In the genomic region with DNA sequence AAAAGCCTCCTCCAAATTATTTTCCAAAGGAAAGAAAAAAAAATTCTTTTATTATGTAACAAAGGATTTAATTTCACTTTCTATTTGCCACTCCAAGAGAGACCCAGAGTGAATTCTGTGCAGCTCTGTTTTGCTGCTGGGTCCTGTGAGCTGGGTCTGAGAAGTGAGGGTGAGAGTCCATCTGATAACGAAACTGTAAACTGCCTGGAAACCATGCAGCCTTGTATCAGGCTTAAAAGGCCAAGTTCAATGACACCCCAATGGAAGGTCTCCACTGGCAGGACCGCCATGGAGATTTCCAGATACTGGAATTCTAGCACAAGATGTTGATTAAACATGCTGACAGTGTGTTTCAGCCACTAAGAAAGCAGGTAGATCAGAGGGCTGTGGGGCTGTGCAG, we compare ENCODE assay signal across 17 mouse cellular contexts. TPM values are rescaled to one million over a fixed set of nuclear protein-coding genes. Genes with fewer than 3 reads are reported as not detected.
DNase-seq lines count a peak whose midpoint lies in the region; ATAC-seq and TF ChIP-seq lines count a peak whose summit lies in the region.
"Had no signal": no experiment of that assay in that cellular context is flagged by ENCODE, and none has a peak within 500 bp of the region (broad histone marks: within the 10 kb centered on the region; RNA-seq: fewer than 3 reads in every experiment).

No protein-coding gene starts in this region.

- no peak for TF ChIP-seq EP300 in liver, postnatal 0 days (IDR thresholded peaks at IDR 0.05; ENCODE audit: low read depth)

- H3K4me1 ChIP-seq in heart, embryonic 10.5 days = peaks cover 30% of the 10 kb centered on the region
- H3K4me1 ChIP-seq in liver, embryonic 13.5 days (replicated peaks) = 0 out of 2 replicates have a peak, but pooled peaks cover 8% of the 10 kb centered on the region
- H3K4me1 ChIP-seq in liver, postnatal 0 days (ENCODE audit: insufficient read depth) = peaks cover 9% of the 10 kb centered on the region
- peaks cover 39% of the 10 kb centered on the region for H3K4me1 ChIP-seq in forebrain, embryonic 15.5 days
- peaks cover 5% of the 10 kb centered on the region; the same call in 1 of the 2 replicates for H3K4me1 ChIP-seq in intestine, postnatal 0 days (replicated peaks; ENCODE audit: control insufficient read depth, insufficient read depth, low read length)
- H3K4me1 ChIP-seq: kidney, embryonic 15.5 days; limb, embryonic 12.5 days had no signal

- no peak overlapping the region for H3K27ac ChIP-seq in heart, embryonic 10.5 days
- H3K27ac ChIP-seq in liver, embryonic 13.5 days = no peak overlapping the region
- H3K27ac ChIP-seq in liver, postnatal 0 days (ENCODE audit: low read depth) = no peak overlapping the region
- peak overlapping the region; percentile 70 for H3K27ac ChIP-seq in forebrain, embryonic 15.5 days (replicated peaks)
- H3K27ac ChIP-seq in intestine, postnatal 0 days (ENCODE audit: low read depth, low read length) = no peak overlapping the region
- H3K27ac ChIP-seq: kidney, embryonic 15.5 days; limb, embryonic 12.5 days had no signal

- peak; percentile 89 for DNase-seq in heart, adult 11 months
- no peak for DNase-seq in heart, embryonic 10.5 days (ENCODE audit: low spot score)
- DNase-seq in liver, embryonic 13.5 days = no peak
- no peak for DNase-seq in liver, postnatal 0 days
- DNase-seq in layer of hippocampus, postnatal 10 days (ENCODE audit: low spot score in 2 of 2) = no peak
- no peak for DNase-seq in Muller cell, postnatal 12 days (ENCODE audit: inconsistent ontology term)
- DNase-seq: cerebellum, adult 2 months; lung, adult 2 months had no signal

- WGBS in heart, embryonic 10.5 days = 83% methylated on average over 2 of the region's 2 CpGs
- 55% methylated on average over 2 of the region's 2 CpGs for WGBS in liver, embryonic 13.5 days (ENCODE audit: insufficient replicate concordance)
- 56% methylated on average over 2 of the region's 2 CpGs for WGBS in liver, postnatal 0 days (ENCODE audit: insufficient replicate concordance)
- 59% methylated on average over 2 of the region's 2 CpGs for WGBS in forebrain, embryonic 15.5 days
- WGBS in intestine, postnatal 0 days = 47% methylated on average over 2 of the region's 2 CpGs

- peaks cover 10% of the 10 kb centered on the region for H3K36me3 ChIP-seq in heart, embryonic 10.5 days
- 0 out of 2 replicates have a peak, but pooled peaks cover 11% of the 10 kb centered on the region for H3K36me3 ChIP-seq in liver, embryonic 13.5 days
- no peaks in the 10 kb centered on the region for H3K36me3 ChIP-seq in liver, postnatal 0 days (replicated peaks; ENCODE audit: insufficient read depth, low read length)
- no peaks in the 10 kb centered on the region for H3K36me3 ChIP-seq in forebrain, embryonic 15.5 days
- no peaks in the 10 kb centered on the region for H3K36me3 ChIP-seq in intestine, postnatal 0 days (ENCODE audit: control insufficient read depth, insufficient read depth)
- H3K36me3 ChIP-seq: heart, embryonic 15.5 days had no signal

- peak; percentile 48; the same call in 1 of the 2 replicates for ATAC-seq in liver, embryonic 13.5 days (ENCODE audit: low read depth)
- ATAC-seq in liver, postnatal 0 days = no peak
- ATAC-seq in forebrain, embryonic 15.5 days (replicated peaks) = no peak
- peak; percentile 70; the same call in 1 of the 2 replicates for ATAC-seq in intestine, postnatal 0 days

- H3K4me3 ChIP-seq in heart, embryonic 10.5 days = no peak overlapping the region
- no peak overlapping the region for H3K4me3 ChIP-seq in liver, embryonic 13.5 days (replicated peaks)
- H3K4me3 ChIP-seq in liver, postnatal 0 days (ENCODE audit: low read depth, low read length) = no peak overlapping the region
- H3K4me3 ChIP-seq in forebrain, embryonic 15.5 days = no peak overlapping the region
- H3K4me3 ChIP-seq in intestine, postnatal 0 days (ENCODE audit: low read depth, low read length) = no peak overlapping the region
- H3K4me3 ChIP-seq: erythroblast, embryonic 14.5 days; heart, embryonic 15.5 days; kidney, embryonic 15.5 days; limb, embryonic 12.5 days had no signal

- no peak overlapping the region for H3K9ac ChIP-seq in liver, embryonic 13.5 days
- no peak overlapping the region for H3K9ac ChIP-seq in liver, postnatal 0 days (replicated peaks)
- no peak overlapping the region for H3K9ac ChIP-seq in forebrain, embryonic 15.5 days (replicated peaks)
- no peak overlapping the region for H3K9ac ChIP-seq in intestine, postnatal 0 days (ENCODE audit: low read depth, low read length)
- H3K9ac ChIP-seq: heart, embryonic 15.5 days; kidney, embryonic 15.5 days; limb, embryonic 12.5 days had no signal

- no peaks in the 10 kb centered on the region for H3K27me3 ChIP-seq in heart, embryonic 10.5 days (ENCODE audit: insufficient read depth, poor library complexity, severe bottlenecking)
- H3K27me3 ChIP-seq in liver, embryonic 13.5 days = no peaks in the 10 kb centered on the region
- no peaks in the 10 kb centered on the region for H3K27me3 ChIP-seq in liver, postnatal 0 days (ENCODE audit: insufficient read depth, low read length)
- no peaks in the 10 kb centered on the region for H3K27me3 ChIP-seq in forebrain, embryonic 15.5 days
- H3K27me3 ChIP-seq in intestine, postnatal 0 days (replicated peaks; ENCODE audit: control insufficient read depth, insufficient read depth, low read length) = no peaks in the 10 kb centered on the region
- H3K27me3 ChIP-seq: heart, embryonic 15.5 days; kidney, embryonic 15.5 days; limb, embryonic 12.5 days had no signal

- no peak for TF ChIP-seq CTCF in liver, postnatal 0 days (IDR thresholded peaks at IDR 0.05; ENCODE audit: low read depth)
- no peak for TF ChIP-seq CTCF in intestine, postnatal 0 days (IDR thresholded peaks at IDR 0.05; ENCODE audit: low read depth)

- H3K9me3 ChIP-seq in heart, embryonic 10.5 days = no peaks in the 10 kb centered on the region
- H3K9me3 ChIP-seq in liver, embryonic 13.5 days (replicated peaks) = no peaks in the 10 kb centered on the region
- H3K9me3 ChIP-seq in liver, postnatal 0 days (ENCODE audit: low read length) = no peaks in the 10 kb centered on the region
- no peaks in the 10 kb centered on the region for H3K9me3 ChIP-seq in forebrain, embryonic 15.5 days
- H3K9me3 ChIP-seq in intestine, postnatal 0 days (ENCODE audit: control insufficient read depth) = no peaks in the 10 kb centered on the region
- H3K9me3 ChIP-seq: heart, embryonic 15.5 days; kidney, embryonic 15.5 days; limb, embryonic 12.5 days had no signal

- no peak overlapping the region for H3K4me2 ChIP-seq in liver, embryonic 13.5 days
- H3K4me2 ChIP-seq in liver, postnatal 0 days (ENCODE audit: low read depth, low read length) = no peak overlapping the region
- no peak overlapping the region for H3K4me2 ChIP-seq in forebrain, embryonic 15.5 days (replicated peaks)
- H3K4me2 ChIP-seq in intestine, postnatal 0 days (replicated peaks; ENCODE audit: low read depth) = no peak overlapping the region
- H3K4me2 ChIP-seq: heart, embryonic 15.5 days; kidney, embryonic 15.5 days; limb, embryonic 12.5 days had no signal

RNA-seq across cellular contexts. Expression of a gene that starts 33.6 kb away (rescaled TPM):
- polyA plus RNA-seq in heart, embryonic 10.5 days (2016; fragmentation: Nextera tagmentation; extraction: Ambion mirVana) = 66.2 and 74.0 TPM in 2 replicates
- polyA plus RNA-seq in liver, embryonic 13.5 days (2015; fragmentation: Nextera tagmentation; extraction: Ambion mirVana) = 34.6 and 37.2 TPM in 2 replicates
- 24.8 and 28.9 TPM in 2 replicates for polyA plus RNA-seq in liver, postnatal 0 days (2015; fragmentation: Nextera tagmentation; extraction: Ambion mirVana)
- polyA plus RNA-seq in forebrain, embryonic 15.5 days (2015; fragmentation: Nextera tagmentation; extraction: Ambion mirVana) = 54.9 and 58.1 TPM in 2 replicates
- 58.8 and 63.2 TPM in 2 replicates for polyA plus RNA-seq in intestine, postnatal 0 days (2015; fragmentation: Nextera tagmentation; extraction: Ambion mirVana)
- total RNA-seq in layer of hippocampus, postnatal 10 days (2021) = 10 to 100 TPM; 22.6 to 26.9 TPM

RNA-seq across cellular contexts. Expression of a gene that starts 48.0 kb away (rescaled TPM):
- not detected in 2 replicates for polyA plus RNA-seq in heart, embryonic 10.5 days (2016; fragmentation: Nextera tagmentation; extraction: Ambion mirVana)
- polyA plus RNA-seq in liver, embryonic 13.5 days (2015; fragmentation: Nextera tagmentation; extraction: Ambion mirVana) = not detected in 2 replicates
- polyA plus RNA-seq in liver, postnatal 0 days (2015; fragmentation: Nextera tagmentation; extraction: Ambion mirVana) = not detected in 2 replicates
- not detected in 2 replicates for polyA plus RNA-seq in forebrain, embryonic 15.5 days (2015; fragmentation: Nextera tagmentation; extraction: Ambion mirVana)
- polyA plus RNA-seq in intestine, postnatal 0 days (2015; fragmentation: Nextera tagmentation; extraction: Ambion mirVana) = not detected in 2 replicates
- not detected for total RNA-seq in layer of hippocampus, postnatal 10 days (2021)
- total RNA-seq: hematopoietic stem cell, adult 5-6 weeks had no signal
- polyA plus RNA-seq: embryonic facial prominence, embryonic 11.5 days; erythroblast, embryonic 14.5 days; gonadal fat pad, adult 2 months; heart, embryonic 15.5 days; kidney, embryonic 15.5 days; limb, embryonic 12.5 days; lung, adult 2 months had no signal

Comparison
In these comparisons a context has a peak if more than half of its experiments do, and no peak if none do; other contexts are left out.
1. ATAC-seq: peak in liver, embryonic 13.5 days (single experiment) and intestine, postnatal 0 days (single experiment); none in liver, postnatal 0 days (single experiment) and forebrain, embryonic 15.5 days (single experiment).